Mouse (Mus musculus): ENCODE measurements around the gene Rag1. TPM values are rescaled to one million over a fixed set of nuclear protein-coding genes. Genes with fewer than 3 reads are reported as not detected.

Rag1 gene
- polyA plus RNA-seq, 1 experiment from 2014 or later: 0.74 TPM

DNA sequence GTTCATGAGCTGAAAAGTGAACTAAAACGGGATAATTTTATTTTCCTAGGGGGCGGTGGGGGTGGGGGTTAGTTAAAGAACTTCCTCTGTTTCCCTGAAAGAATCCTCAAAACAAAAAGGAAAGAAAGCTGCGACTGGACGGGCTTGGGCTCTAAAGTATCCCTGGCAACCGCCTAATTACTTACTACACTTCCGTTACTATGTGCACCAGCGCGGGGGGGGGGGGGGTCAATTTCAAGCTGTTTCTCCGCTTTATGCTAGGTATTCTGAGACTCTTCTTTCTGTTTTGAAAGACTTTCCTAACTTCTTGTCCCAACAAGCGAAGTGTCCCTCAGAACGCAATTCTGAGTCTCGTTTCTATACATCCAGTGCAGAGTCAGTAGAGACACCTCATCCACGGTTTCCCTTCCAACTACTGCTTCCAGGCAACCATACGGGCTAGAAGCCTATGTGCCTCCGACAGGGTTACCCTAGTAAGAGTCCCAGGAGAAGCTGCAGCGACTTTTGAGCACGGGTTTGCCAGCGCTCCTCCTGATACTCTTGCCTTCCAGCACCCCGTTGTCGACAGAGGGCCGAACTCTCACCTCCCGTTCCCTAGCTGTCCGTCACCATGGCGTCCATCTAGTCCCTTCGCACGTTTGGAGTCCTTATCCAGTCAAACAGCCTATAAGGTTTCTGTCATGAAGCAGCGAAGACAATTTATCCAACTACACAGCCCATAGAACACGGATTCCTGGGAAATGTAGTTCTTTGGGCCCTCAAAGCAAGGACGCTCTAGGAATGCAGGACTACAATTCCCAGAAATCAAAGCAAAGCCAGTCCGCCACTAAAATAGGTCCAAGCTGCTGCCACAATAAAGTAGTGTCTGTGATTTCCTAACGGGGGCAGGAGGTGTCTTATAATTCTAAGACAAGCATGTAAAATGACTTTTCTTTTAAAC lies 20.7 kb downstream of the Rag1 start:
- H3K27me3 ChIP-seq: no peaks in the 10 kb centered on the region
- peak overlapping the region; percentile 90 for H3K27ac ChIP-seq
- peak overlapping the region; percentile 74 for H3K9ac ChIP-seq
- H3K4me2 ChIP-seq: peak overlapping the region; percentile 71
- H3K4me1 ChIP-seq (replicated peaks): peaks cover 9% of the 10 kb centered on the region; the same call in 1 of the 2 replicates
- no peaks in the 10 kb centered on the region for H3K9me3 ChIP-seq (replicated peaks)
- peak overlapping the region; percentile 92 for H3K4me3 ChIP-seq
- peak; percentile 98 for ATAC-seq (replicated peaks; ENCODE audit: insufficient number of reproducible peaks, insufficient read depth, low FRiP score, low read depth)
- 5% methylated on average over 31 of the region's 31 CpGs for WGBS
- H3K36me3 ChIP-seq: no peaks in the 10 kb centered on the region

- Histone ChIP-seq H3K27ac (no peak overlapping the region), H3K4me1 (replicated peaks) (peaks cover 9% of the 10 kb centered on the region; the same call in 1 of the 2 replicates), H3K27me3 (no peaks in the 10 kb centered on the region), H3K4me2 (no peak overlapping the region), H3K9ac (no peak overlapping the region), H3K36me3 (no peaks in the 10 kb centered on the region), H3K4me3 (no peak overlapping the region), H3K9me3 (replicated peaks) (no peaks in the 10 kb centered on the region)
- ATAC-seq (replicated peaks; ENCODE audit: insufficient number of reproducible peaks, insufficient read depth, low FRiP score, low read depth): no peak
Measured at GRCm38 (mm10) chr2:101627227-101627626, 22.1 kb downstream of the Rag1 start.

DNA sequence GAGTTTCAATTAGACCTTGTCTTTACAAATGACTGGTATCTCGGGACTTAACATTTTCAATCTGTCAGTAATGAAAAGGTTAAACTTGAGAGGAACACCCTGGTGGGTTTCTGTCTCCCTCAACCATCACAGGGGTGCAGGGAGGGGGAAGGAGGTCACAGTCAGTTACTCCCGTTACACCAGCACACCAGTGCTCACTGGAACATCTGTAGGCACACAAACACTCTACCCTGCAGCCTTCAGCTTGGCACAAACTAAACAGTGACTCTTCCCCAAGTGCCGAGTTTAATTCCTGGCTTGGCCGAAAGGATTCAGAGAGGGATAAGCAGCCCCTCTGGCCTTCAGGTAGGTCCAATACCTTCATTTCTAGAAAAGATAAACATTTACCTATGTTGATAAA lies 24.8 kb downstream of the Rag1 start, which contains the start of gene Rag2:
Gene Rag2, plus strand, starts transcription at position 193 of the 400 bp plus-strand sequence.
- H3K4me1 ChIP-seq (replicated peaks): peaks cover 9% of the 10 kb centered on the region; the same call in 1 of the 2 replicates
- ATAC-seq (replicated peaks; ENCODE audit: insufficient number of reproducible peaks, insufficient read depth, low FRiP score, low read depth): no peak
- WGBS: 61% methylated on average over 4 of the region's 4 CpGs
- H3K27me3 ChIP-seq: no peaks in the 10 kb centered on the region
- no peaks in the 10 kb centered on the region for H3K36me3 ChIP-seq
- H3K4me2 ChIP-seq: no peak within 1 kb of the TSS
- H3K9ac ChIP-seq: no peak within 1 kb of the TSS
- H3K27ac ChIP-seq: no peak within 1 kb of the TSS
- H3K9me3 ChIP-seq (replicated peaks): no peaks in the 10 kb centered on the region
- peak within 1 kb of the TSS; percentile 3; the same call in 1 of the 2 replicates for H3K4me3 ChIP-seq

GRCm38 (mm10) chr2:101624011-101624410 lies 25.3 kb downstream of the Rag1 start:
- Histone ChIP-seq H3K27ac (no peak overlapping the region), H3K4me2 (no peak overlapping the region), H3K27me3 (no peaks in the 10 kb centered on the region), H3K4me3 (no peak overlapping the region), H3K9ac (no peak overlapping the region), H3K4me1 (replicated peaks) (peaks cover 6% of the 10 kb centered on the region; the same call in 1 of the 2 replicates), H3K9me3 (replicated peaks) (no peaks in the 10 kb centered on the region), H3K36me3 (no peaks in the 10 kb centered on the region)
- 68% methylated on average over 2 of the region's 2 CpGs for WGBS
- ATAC-seq (replicated peaks; ENCODE audit: insufficient number of reproducible peaks, insufficient read depth, low FRiP score, low read depth): no peak

GRCm38 (mm10) chr2:101623042-101623441 lies 26.3 kb downstream of the Rag1 start:
- Histone ChIP-seq H3K4me3 (no peak overlapping the region), H3K27me3 (no peaks in the 10 kb centered on the region), H3K4me1 (replicated peaks) (peaks cover 5% of the 10 kb centered on the region; the same call in 1 of the 2 replicates), H3K36me3 (no peaks in the 10 kb centered on the region), H3K27ac (no peak overlapping the region), H3K9me3 (replicated peaks) (no peaks in the 10 kb centered on the region), H3K9ac (no peak overlapping the region), H3K4me2 (no peak overlapping the region)
- no peak for ATAC-seq (replicated peaks; ENCODE audit: insufficient number of reproducible peaks, insufficient read depth, low FRiP score, low read depth)
- WGBS: 89% methylated on average over 2 of the region's 2 CpGs

DNA sequence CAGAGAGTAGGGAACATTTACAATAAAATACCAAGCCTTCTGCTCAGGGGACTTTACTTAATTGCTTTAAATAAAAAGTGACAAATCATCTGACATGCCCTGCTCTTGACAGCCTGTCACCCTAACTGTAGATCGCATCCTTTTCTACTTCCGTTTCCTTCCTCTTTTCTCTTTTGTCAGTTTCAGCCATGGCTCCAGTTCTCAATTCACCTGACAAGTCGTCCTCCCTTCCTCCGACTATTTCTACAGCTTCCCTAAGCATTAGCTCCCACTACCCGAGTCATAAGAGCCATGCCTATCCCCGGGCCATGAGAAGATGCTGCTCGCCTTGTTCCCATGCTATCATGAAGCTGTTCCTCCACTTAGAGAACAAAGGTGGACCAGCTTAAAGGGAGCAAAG lies 27.7 kb downstream of the Rag1 start:
- H3K4me1 ChIP-seq (replicated peaks): no peaks in the 10 kb centered on the region
- no peaks in the 10 kb centered on the region for H3K9me3 ChIP-seq (replicated peaks)
- ATAC-seq (replicated peaks; ENCODE audit: insufficient number of reproducible peaks, insufficient read depth, low FRiP score, low read depth): no peak
- no peaks in the 10 kb centered on the region for H3K27me3 ChIP-seq
- WGBS: 63% methylated on average over 7 of the region's 7 CpGs
- H3K36me3 ChIP-seq: no peaks in the 10 kb centered on the region
- H3K9ac ChIP-seq: no peak overlapping the region
- H3K27ac ChIP-seq: no peak overlapping the region; the same call in 1 of the 2 replicates
- H3K4me2 ChIP-seq: no peak overlapping the region
- no peak overlapping the region for H3K4me3 ChIP-seq

GRCm38 (mm10) chr2:101620899-101621298 lies 28.4 kb downstream of the Rag1 start:
- Histone ChIP-seq H3K4me3 (no peak overlapping the region), H3K27ac (no peak overlapping the region), H3K9ac (no peak overlapping the region), H3K4me2 (no peak overlapping the region), H3K4me1 (replicated peaks) (no peaks in the 10 kb centered on the region), H3K9me3 (replicated peaks) (no peaks in the 10 kb centered on the region), H3K36me3 (no peaks in the 10 kb centered on the region), H3K27me3 (no peaks in the 10 kb centered on the region)
- no peak for ATAC-seq (replicated peaks; ENCODE audit: insufficient number of reproducible peaks, insufficient read depth, low FRiP score, low read depth)
- whole genome bisulfite sequencing: 60% methylated on average over 3 of the region's 3 CpGs

GRCm38 (mm10) chr2:101618373-101618772 lies 30.9 kb downstream of the Rag1 start:
- no peaks in the 10 kb centered on the region for H3K9me3 ChIP-seq (replicated peaks)
- no peak overlapping the region for H3K4me2 ChIP-seq
- H3K27me3 ChIP-seq: no peaks in the 10 kb centered on the region
- ATAC-seq (replicated peaks; ENCODE audit: insufficient number of reproducible peaks, insufficient read depth, low FRiP score, low read depth): no peak
- 0 out of 2 replicates have a peak, but pooled peaks cover 6% of the 10 kb centered on the region for H3K4me1 ChIP-seq (replicated peaks)
- H3K9ac ChIP-seq: no peak overlapping the region
- H3K27ac ChIP-seq: no peak overlapping the region
- 72% methylated on average over 4 of the region's 4 CpGs for WGBS
- no peak overlapping the region for H3K4me3 ChIP-seq
- H3K36me3 ChIP-seq: no peaks in the 10 kb centered on the region

DNA sequence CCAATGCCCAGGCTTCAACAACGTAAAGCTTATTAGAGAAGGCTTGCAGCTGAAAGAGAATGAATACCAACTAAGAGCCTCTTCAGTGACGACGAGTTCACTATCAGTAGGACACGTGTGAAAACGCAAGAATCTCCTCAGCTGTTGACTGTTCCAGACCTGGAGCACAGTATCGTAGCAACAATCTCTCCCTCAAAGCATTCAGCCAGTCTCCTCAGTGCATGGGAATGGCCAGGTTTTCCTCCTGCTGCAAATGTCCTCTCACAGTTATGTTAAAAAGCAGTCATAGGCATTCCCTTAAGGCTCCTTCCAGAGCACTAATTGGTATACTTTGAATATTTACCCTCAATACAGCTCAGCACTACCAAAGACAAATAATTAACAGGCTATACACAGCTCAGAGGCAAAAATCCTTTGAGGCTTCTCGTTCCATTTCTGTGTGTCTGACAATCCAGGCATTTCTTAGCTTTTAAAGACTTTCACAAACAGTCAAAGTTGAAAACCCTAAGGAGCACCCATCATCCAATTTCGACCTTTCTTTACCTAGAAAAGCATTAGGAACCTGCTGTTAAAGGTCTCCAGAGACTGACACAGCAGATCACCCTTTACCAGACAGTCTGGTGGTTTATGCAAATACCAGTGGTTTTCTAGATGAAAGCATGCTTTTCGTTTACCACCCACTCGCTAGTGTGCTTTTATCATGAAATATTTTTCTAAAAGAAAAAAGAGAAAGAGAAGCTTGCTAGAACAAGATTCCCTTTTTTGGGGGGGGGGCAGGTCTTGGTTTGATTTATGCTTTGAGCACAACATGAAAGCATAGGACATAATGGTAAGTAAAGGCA lies 33.6 kb downstream of the Rag1 start:
- no peak for ATAC-seq (replicated peaks; ENCODE audit: insufficient number of reproducible peaks, insufficient read depth, low FRiP score, low read depth)
- 52% methylated on average over 10 of the region's 10 CpGs for WGBS
- Histone ChIP-seq H3K27me3 (no peaks in the 10 kb centered on the region), H3K4me1 (replicated peaks) (0 out of 2 replicates have a peak, but pooled peaks cover 6% of the 10 kb centered on the region), H3K4me2 (no peak overlapping the region), H3K9ac (no peak overlapping the region), H3K4me3 (no peak overlapping the region), H3K27ac (no peak overlapping the region), H3K9me3 (replicated peaks) (no peaks in the 10 kb centered on the region), H3K36me3 (no peaks in the 10 kb centered on the region)

DNA sequence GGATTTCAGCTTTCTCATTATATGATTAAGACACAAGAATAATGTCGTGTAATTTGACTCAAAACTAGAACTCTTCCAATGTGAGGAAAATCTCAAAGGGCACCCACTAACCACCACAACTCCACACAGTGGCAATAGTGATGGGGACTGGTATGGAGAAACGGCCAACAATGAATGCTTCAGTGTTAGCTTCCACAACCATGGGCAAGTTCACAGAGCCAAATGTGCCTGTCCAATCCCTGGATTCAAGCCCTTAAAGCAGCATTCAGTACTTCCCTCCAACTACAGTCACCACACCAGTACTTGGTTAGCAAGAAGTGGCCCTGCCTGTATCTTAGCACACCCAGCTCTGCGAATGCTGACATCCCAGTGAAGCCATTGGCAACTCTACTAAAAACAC lies 38.4 kb downstream of the Rag1 start:
- peaks cover 9% of the 10 kb centered on the region for H3K4me1 ChIP-seq (replicated peaks)
- no peak overlapping the region for H3K4me2 ChIP-seq
- ATAC-seq (replicated peaks; ENCODE audit: insufficient number of reproducible peaks, insufficient read depth, low FRiP score, low read depth): no peak
- H3K4me3 ChIP-seq: no peak overlapping the region
- 87% methylated on average over 3 of the region's 3 CpGs for WGBS
- H3K27ac ChIP-seq: no peak overlapping the region
- no peaks in the 10 kb centered on the region for H3K36me3 ChIP-seq
- H3K9me3 ChIP-seq (replicated peaks): no peaks in the 10 kb centered on the region
- H3K9ac ChIP-seq: no peak overlapping the region
- H3K27me3 ChIP-seq: no peaks in the 10 kb centered on the region

- Histone ChIP-seq H3K27ac (0 out of 2 replicates have a peak overlapping the region, but pooled peaks have one; percentile 16), H3K4me3 (no peak overlapping the region), H3K27me3 (no peaks in the 10 kb centered on the region), H3K4me2 (0 out of 2 replicates have a peak overlapping the region, but pooled peaks have one; percentile 15), H3K9ac (no peak overlapping the region), H3K9me3 (replicated peaks) (no peaks in the 10 kb centered on the region), H3K4me1 (replicated peaks) (peaks cover 3% of the 10 kb centered on the region), H3K36me3 (no peaks in the 10 kb centered on the region)
- ATAC-seq (replicated peaks; ENCODE audit: insufficient number of reproducible peaks, insufficient read depth, low FRiP score, low read depth): peak; percentile 85
- WGBS: 27% methylated on average over 7 of the region's 7 CpGs
Measured at GRCm38 (mm10) chr2:101608232-101608894, 40.9 kb downstream of the Rag1 start.
